Mouse (Mus musculus) small intestine, adult 2 months (tissue): Measurements from ENCODE around the gene Tcl1b4. TPM values are rescaled to one million over a fixed set of nuclear protein-coding genes. Genes with fewer than 3 reads are reported as not detected.
"Not testable (repeated sequence)": the region's sequence is repeated elsewhere in the genome, so short reads cannot be mapped to it uniquely, and the experiment has no call there.

Experiments used
- H3K27ac ChIP-seq: fragments of 200-500 bp; 2 replicates; pipeline ENCODE4 v1.5.1; 2012; ENCODE audit warnings: low read depth, low read length, control low read depth, inconsistent platforms; ENCODE audit not compliant: insufficient read depth
- H3K27me3 ChIP-seq: fragments of 200-500 bp; 2 replicates; pipeline ENCODE4 v1.6.1; 2012; ENCODE audit warnings: mild to moderate bottlenecking, moderate library complexity, low read length, inconsistent platforms; ENCODE audit not compliant: control insufficient read depth, insufficient read depth
- H3K36me3 ChIP-seq: fragments of 200-500 bp; 2 replicates; pipeline ENCODE4 v1.6.1; 2012; ENCODE audit warnings: mild to moderate bottlenecking, low read length, control low read depth, inconsistent platforms; ENCODE audit not compliant: control insufficient read depth, insufficient read depth
- H3K4me1 ChIP-seq: fragments of 200-500 bp; 2 replicates; pipeline ENCODE4 v1.6.1; 2012; ENCODE audit warnings: low read length, inconsistent platforms, mixed read lengths; ENCODE audit not compliant: control insufficient read depth, insufficient read depth, insufficient read length
- H3K4me3 ChIP-seq: fragments of 200-500 bp; 2 replicates; pipeline ENCODE4 v1.5.1; 2012; ENCODE audit warnings: low read depth, mild to moderate bottlenecking, control low read depth, inconsistent platforms, low read length, moderate library complexity
- CTCF ChIP-seq: fragments of 200-500 bp; IDR thresholded peaks from 2 replicates; pipeline ENCODE4 v1.5.1; 2012; ENCODE audit warnings: low read depth, mild to moderate bottlenecking, control low read depth, inconsistent platforms, low read length, moderate library complexity, mixed read lengths; ENCODE audit not compliant: insufficient replicate concordance, insufficient read length; ENCODE audit errors: extremely low read depth
- POLR2A ChIP-seq: fragments of 200-500 bp; IDR thresholded peaks from 2 replicates; pipeline ENCODE4 v1.6.1; 2012; ENCODE audit warnings: low read depth, mild to moderate bottlenecking, control low read depth, inconsistent platforms, low read length, moderate library complexity
- WGBS: fragments of 180-500 bp; shearing (Covaris S2); methylation state at CpG from one replicate; pipeline ENCODE4 v1.1.7; 2018; 5-methylcytosine and 5-hydroxymethylcytosine counted together
- polyA plus RNA-seq: library from polyadenylated mRNA; depleted of rRNA; stranded (reverse); fragments of >200 nt; gene quantifications from 2 replicates; pipeline ENCODE4 v1.2.3, GENCODE M21; 2012

Gene Tcl1b4
- polyA plus RNA-seq, 1 experiment, result not detected

DNA sequence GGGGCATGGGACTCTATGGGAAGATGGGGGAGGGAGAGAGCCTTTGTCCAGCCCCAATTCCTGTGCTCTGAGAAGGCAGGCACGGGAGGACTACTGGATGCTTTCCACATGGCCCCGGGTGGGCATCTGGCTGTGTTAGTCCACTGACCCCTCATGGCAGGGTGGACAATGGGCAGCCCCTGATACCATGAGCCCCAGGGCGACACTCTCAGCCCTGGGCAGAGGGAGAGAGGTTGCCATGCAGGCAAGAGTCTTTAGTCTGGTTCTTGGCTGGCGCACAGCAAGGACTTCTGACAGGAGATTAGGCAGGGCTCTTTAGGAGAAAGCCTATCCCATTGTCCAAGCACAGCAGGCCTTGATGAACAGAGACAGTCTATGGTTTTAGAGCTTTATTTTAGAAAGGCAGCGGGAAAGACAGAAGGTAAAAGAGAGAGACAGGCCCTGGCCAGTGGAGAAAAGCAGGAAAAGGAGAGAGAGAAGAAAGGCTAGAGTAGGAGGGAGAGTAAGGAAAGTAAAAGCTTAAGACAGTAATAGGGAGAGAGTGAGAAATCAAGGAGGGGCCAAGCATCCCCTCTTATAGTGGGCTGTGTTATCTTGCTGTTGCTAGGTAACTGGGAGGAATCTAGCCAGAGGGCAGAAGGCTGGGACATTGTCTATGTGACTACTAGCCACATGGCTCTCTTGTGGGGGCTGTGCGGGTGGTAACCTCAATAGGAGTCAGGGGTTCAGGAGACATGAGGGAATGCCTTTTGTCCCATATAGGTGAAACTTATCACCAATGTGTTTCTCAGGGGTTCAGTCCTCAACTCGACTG is 1.9 kb upstream of the Tcl1b4 start:
- H3K36me3 ChIP-seq, H3K4me1 ChIP-seq, H3K27me3 ChIP-seq, H3K4me3 ChIP-seq, H3K27ac ChIP-seq: not testable (repeated sequence)
- 62% methylated on average over 7 of the region's 7 CpGs for WGBS

DNA sequence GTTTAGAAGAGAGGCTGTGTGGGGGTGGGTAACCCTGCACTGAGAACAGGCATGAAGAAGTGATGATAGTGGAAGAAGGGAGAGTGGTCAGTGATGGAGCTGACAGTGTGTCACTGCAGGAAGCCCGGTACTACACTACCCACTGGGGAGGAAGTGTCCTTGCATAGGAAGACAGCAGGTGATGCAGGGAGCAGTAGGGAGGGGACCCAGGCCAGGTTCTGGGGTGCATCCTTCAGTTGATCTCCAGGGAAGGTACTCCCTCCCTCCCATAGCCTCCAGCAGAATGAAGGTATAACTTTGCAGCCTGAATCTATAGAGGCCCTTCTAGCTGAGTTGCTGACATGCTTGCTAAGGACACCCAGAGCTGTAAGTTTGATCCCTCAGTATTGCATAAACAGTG is 5.3 kb downstream of the Tcl1b4 start:
- H3K36me3 ChIP-seq, result no peaks in the 10 kb centered on the region
- no peaks in the 10 kb centered on the region for H3K4me1 ChIP-seq
- TF ChIP-seq CTCF (no peak), POLR2A (no peak)
- no peak overlapping the region for H3K27ac ChIP-seq
- no peaks in the 10 kb centered on the region for H3K27me3 ChIP-seq
- 79% methylated on average over 1 of the region's 1 CpGs for WGBS
- no peak overlapping the region for H3K4me3 ChIP-seq

DNA sequence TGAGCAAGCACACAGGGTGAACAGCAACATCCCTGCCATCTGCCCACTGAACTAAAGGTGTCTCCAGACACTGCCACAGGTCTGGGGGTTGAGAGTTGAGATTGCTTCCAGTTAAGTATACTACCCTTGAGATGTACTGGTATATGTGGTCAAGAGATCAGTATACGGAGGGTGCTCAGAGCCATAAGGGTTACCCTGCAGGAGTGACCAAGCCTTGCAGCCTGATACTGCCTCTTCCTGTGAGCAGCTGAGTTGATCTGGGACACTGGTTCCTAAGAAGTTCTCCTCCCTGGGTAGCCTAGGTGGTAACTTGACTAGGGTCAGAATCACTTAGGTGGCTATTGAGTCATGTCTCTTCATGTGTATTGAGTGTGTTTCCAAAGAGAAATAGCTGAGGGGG is 6.7 kb downstream of the Tcl1b4 start:
- WGBS, result 85% methylated on average over 1 of the region's 1 CpGs
- H3K27ac ChIP-seq, result no peak overlapping the region
- no peaks in the 10 kb centered on the region for H3K4me1 ChIP-seq
- no peak overlapping the region for H3K4me3 ChIP-seq
- TF ChIP-seq POLR2A (no peak), CTCF (no peak)
- no peaks in the 10 kb centered on the region for H3K36me3 ChIP-seq
- H3K27me3 ChIP-seq, result no peaks in the 10 kb centered on the region

DNA sequence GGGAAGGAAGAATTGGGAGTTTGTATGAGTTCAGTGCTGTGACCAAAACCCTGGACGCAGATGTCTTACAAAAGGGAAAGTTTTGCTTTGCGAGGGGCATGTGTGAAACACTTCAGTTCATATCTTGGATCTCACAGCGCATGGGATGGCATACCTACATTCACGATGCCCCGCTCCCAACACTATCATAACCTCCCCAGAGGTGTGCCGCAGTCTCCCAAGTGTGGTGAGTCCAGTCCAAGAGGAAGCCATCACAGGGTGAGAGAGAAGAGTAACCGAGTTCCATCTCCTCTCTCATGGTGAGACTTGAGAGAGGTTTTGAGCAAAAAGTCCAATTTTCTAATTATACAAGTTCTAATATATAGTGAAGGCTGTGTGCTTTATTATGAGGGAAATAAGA is 7.5 kb downstream of the Tcl1b4 start:
- Histone ChIP-seq H3K27ac (no peak overlapping the region), H3K27me3 (no peaks in the 10 kb centered on the region), H3K4me3 (no peak overlapping the region), H3K36me3 (no peaks in the 10 kb centered on the region), H3K4me1 (no peaks in the 10 kb centered on the region)
- 91% methylated on average over 7 of the region's 7 CpGs for WGBS
- TF ChIP-seq POLR2A (no peak), CTCF (no peak)

DNA sequence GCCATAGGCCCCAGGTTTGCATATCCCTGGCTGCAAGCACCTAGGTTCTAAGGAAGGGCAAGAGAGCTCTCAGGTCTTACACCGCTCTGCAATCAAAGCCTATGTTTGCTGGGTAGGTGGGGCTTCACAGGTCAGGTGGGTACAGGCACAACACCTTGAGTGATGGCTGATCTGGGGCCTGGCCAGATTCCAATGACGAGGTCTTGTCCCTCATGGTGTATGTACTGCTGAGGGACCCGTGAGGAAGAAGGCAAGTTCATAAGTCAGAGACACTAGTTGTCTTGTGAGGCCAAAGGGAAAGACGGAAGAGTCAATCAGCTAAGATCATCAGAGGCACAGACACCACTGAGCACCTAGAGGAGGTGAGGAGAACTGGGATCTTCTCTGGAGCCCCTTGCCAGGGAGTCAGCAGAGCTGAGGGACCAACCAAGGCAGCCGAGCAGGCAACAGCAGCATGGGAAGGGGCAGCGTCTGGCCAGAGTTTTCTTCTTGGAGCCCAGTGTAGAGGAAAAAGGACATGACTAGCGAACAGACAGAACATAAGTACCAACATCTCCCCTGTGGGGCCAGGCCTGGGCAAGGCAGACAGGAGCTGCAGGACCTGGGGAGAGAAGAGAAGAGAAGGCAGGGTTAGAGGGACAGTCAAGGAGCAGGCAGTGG is 15.5 kb downstream of the Tcl1b4 start:
- Histone ChIP-seq H3K27ac (no peak overlapping the region), H3K27me3 (no peaks in the 10 kb centered on the region), H3K4me1 (no peaks in the 10 kb centered on the region), H3K4me3 (no peak overlapping the region), H3K36me3 (no peaks in the 10 kb centered on the region)
- TF ChIP-seq POLR2A (no peak), CTCF (no peak)
- WGBS, result 75% methylated on average over 7 of the region's 7 CpGs

DNA sequence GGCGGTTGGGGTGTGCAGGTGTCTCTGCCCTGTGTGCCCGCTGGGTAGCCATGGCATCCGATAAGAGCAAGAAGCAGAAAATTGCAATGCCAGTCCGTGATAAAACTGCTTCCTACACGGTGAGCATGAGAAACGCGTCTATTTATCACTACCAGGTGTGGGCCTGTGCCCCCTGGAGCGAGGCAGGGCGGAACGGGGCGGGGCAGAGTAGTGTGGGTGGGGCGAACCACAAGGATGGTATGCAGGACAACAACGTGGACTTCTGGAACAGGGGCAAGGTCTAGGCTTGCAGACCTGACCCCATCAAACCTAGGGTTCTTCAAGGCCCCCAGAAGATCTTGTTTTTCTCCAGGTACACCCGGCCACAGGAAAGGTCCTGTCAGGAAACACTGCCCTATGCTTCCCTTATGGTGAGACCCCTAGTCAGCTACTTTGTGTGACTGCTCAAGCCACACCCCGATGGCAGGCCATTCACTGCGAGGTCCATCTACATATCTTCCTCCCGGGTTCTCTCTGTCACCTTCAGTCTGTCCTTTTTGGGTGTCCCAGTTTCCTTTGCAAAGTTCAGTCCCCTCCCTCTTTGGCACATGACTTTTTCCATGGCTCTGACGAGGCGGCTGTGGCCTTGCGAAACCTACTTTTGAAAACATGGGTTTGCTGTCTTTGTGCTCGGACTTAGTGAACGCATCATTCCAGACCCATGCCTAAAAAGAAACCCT is 21.0 kb downstream of the Tcl1b4 start, which contains the start of gene Tcl1:
TSS of gene Tcl1 (minus strand) at position 193 of the 719 bp plus-strand sequence.
- H3K4me1 ChIP-seq, result no peaks in the 10 kb centered on the region
- no peak for TF ChIP-seq CTCF
- no peak for TF ChIP-seq POLR2A
- no peaks in the 10 kb centered on the region for H3K27me3 ChIP-seq
- H3K4me3 ChIP-seq, result no peak within 1 kb of the TSS
- H3K36me3 ChIP-seq, result no peaks in the 10 kb centered on the region
- WGBS, result 81% methylated on average over 22 of the region's 22 CpGs
- no peak within 1 kb of the TSS for H3K27ac ChIP-seq

DNA sequence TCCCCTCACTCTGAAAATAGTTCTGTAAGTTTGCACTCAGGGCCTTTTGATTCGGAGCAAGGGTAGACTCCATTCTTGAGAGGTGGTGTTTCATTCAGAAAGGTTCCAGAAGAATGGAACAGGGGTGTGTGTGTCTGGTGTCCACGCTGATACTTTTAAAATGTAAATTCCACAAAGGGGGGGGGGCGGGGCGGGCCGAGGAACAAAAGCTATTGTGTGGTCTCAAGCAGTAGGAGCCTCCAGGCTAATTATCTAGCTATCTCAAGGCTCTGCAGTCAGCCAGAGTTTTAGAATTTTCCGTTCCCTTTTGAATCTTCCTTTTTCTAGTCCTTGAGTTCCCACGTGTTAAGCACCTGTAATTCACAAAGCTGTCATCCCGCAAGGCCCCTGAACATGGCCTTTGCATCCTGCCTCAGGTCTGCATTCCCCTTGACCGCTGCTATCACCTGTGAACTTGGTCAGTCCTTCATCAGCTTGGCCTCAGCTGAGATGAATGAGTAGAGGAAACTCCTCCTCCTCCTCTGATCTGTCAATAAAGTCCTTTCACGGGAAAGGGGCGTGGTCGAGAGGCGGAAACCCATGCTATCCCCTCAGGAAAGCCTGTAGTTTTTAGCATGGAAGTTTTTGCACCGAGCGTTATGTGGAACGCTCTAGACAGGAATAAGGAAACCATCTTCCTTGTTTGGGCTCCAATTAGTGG is 23.0 kb downstream of the Tcl1b4 start:
- WGBS, result 47% methylated on average over 16 of the region's 16 CpGs
- H3K36me3 ChIP-seq, result no peaks in the 10 kb centered on the region
- no peak for TF ChIP-seq CTCF
- no peak for TF ChIP-seq POLR2A
- H3K4me1 ChIP-seq, result no peaks in the 10 kb centered on the region
- no peaks in the 10 kb centered on the region for H3K27me3 ChIP-seq
- no peak overlapping the region for H3K27ac ChIP-seq
- H3K4me3 ChIP-seq, result no peak overlapping the region
